Mouse (Mus musculus): ENCODE measurements around the gene D430042O09Rik. TPM values are rescaled to one million over a fixed set of nuclear protein-coding genes. Genes with fewer than 3 reads are reported as not detected.
"Not testable (repeated sequence)": the region's sequence is repeated elsewhere in the genome, so short reads cannot be mapped to it uniquely, and the experiment has no call there.

The D430042O09Rik gene
- polyA plus RNA-seq, 1 experiment, result 19.8 TPM

GRCm38 (mm10) chr7:125707186-125707585 lies 502 bp upstream of the D430042O09Rik start:
- H3K4me1 ChIP-seq (ENCODE audit: control insufficient read depth, insufficient read depth, low read length), result peaks cover 20% of the 10 kb centered on the region
- peak overlapping the region; percentile 75 for H3K4me3 ChIP-seq (ENCODE audit: insufficient read depth, low read length)
- TF ChIP-seq CTCF (IDR thresholded peaks at IDR 0.05; ENCODE audit: low read depth, low read length) (no peak), POLR2A (IDR thresholded peaks at IDR 0.05; ENCODE audit: borderline replicate concordance, low read depth, low read length) (no peak)
- peak overlapping the region; percentile 36; the same call in 1 of the 2 replicates for H3K27ac ChIP-seq (ENCODE audit: insufficient read depth, low read depth, low read length)

DNA sequence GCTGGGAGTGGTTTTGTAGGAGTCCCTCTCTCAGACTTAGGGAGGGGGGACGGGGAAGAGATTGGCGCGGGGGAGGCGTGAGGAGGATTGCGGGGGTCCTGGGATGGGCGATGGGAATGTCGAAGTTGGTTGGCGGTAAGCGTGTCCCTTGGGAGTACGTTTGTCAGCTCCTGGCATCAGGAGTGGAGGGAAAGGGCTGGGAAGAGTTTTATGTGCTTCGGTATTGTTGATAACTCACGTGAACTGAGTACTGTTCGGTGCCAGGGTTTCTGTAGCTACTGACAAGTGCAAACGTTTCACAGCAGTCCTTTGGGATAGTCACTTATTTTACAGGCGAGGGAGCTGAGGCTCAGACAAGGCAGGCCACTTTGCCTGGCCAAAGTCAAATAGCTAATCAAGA lies 412 bp downstream of the D430042O09Rik start:
- TF ChIP-seq CTCF (IDR thresholded peaks at IDR 0.05; ENCODE audit: low read depth, low read length) (no peak), POLR2A (IDR thresholded peaks at IDR 0.05; ENCODE audit: borderline replicate concordance, low read depth, low read length) (no peak)
- peaks cover 20% of the 10 kb centered on the region for H3K4me1 ChIP-seq (ENCODE audit: control insufficient read depth, insufficient read depth, low read length)
- H3K27ac ChIP-seq (ENCODE audit: insufficient read depth, low read depth, low read length), result no peak overlapping the region
- H3K4me3 ChIP-seq (ENCODE audit: insufficient read depth, low read length), result peak overlapping the region; percentile 88

DNA sequence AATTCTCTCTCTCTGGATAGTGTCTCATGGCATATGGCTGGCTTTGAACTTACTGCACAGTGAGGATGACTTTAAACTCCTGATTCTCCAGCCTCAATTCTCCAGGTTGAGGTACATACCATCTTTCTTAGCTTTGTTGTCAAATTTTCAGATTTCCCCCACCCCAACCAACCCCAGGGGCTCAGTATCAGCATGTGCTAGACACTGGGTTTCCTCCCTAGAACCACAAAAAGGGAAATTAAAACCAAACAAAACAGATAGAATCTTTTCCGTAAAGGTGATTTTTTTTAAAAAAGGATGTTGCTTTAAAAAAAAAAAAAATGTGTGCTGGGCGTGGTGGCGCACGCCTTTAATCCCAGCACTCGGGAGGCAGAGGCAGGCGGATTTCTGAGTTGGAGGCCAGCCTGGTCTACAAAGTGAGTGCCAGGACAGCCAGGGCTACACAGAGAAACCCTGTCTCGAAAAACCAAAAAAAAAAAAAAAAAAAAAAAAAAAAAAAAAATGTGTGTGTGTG lies 5.9 kb downstream of the D430042O09Rik start:
- H3K4me1 ChIP-seq (ENCODE audit: control insufficient read depth, insufficient read depth, low read length), result peaks cover 25% of the 10 kb centered on the region
- not testable (repeated sequence) for H3K4me3 ChIP-seq (ENCODE audit: insufficient read depth, low read length); H3K27ac ChIP-seq (ENCODE audit: insufficient read depth, low read depth, low read length)

DNA sequence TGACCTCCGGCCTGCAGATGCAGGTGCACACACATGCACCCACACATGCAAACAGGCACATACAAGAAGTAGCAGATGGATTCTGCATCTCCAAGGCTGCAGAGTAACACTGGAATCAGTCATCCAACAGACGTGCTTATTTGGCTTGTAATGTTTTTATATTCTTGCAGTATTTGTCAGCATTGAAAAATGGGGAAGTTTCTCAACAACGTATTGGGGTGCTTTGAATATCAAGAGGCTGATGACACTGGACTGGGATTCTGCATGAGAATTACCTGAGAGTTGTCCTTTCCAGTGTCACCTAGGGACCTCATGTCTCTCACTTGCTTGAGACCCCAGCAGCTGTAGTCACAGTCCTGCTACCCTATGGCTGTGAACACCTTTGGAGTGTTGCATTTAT lies 7.1 kb downstream of the D430042O09Rik start:
- TF ChIP-seq CTCF (IDR thresholded peaks at IDR 0.05; ENCODE audit: low read depth, low read length) (no peak), POLR2A (IDR thresholded peaks at IDR 0.05; ENCODE audit: borderline replicate concordance, low read depth, low read length) (no peak)
- no peak overlapping the region for H3K27ac ChIP-seq (ENCODE audit: insufficient read depth, low read depth, low read length)

GRCm38 (mm10) chr7:125716724-125717123 lies 9.0 kb downstream of the D430042O09Rik start:
- Histone ChIP-seq H3K4me3 (ENCODE audit: insufficient read depth, low read length) (no peak overlapping the region), H3K4me1 (ENCODE audit: control insufficient read depth, insufficient read depth, low read length) (peaks cover 23% of the 10 kb centered on the region), H3K27ac (ENCODE audit: insufficient read depth, low read depth, low read length) (0 out of 2 replicates have a peak overlapping the region, but pooled peaks have one; percentile 2)
- TF ChIP-seq POLR2A (IDR thresholded peaks at IDR 0.05; ENCODE audit: borderline replicate concordance, low read depth, low read length) (no peak), CTCF (IDR thresholded peaks at IDR 0.05; ENCODE audit: low read depth, low read length) (no peak)

More for the DNA sequence above, 7.1 kb downstream of the D430042O09Rik start:
- Histone ChIP-seq H3K4me1 (ENCODE audit: control insufficient read depth, insufficient read depth, low read length) (peaks cover 23% of the 10 kb centered on the region), H3K4me3 (ENCODE audit: insufficient read depth, low read length) (no peak overlapping the region)

- H3K4me3 ChIP-seq (ENCODE audit: insufficient read depth, low read length), result no peak overlapping the region
- no peak for TF ChIP-seq POLR2A (IDR thresholded peaks at IDR 0.05; ENCODE audit: borderline replicate concordance, low read depth, low read length)
- no peak for TF ChIP-seq CTCF (IDR thresholded peaks at IDR 0.05; ENCODE audit: low read depth, low read length)
- peaks cover 23% of the 10 kb centered on the region for H3K4me1 ChIP-seq (ENCODE audit: control insufficient read depth, insufficient read depth, low read length)
- no peak overlapping the region for H3K27ac ChIP-seq (ENCODE audit: insufficient read depth, low read depth, low read length)
Measured at GRCm38 (mm10) chr7:125717612-125718011, 9.9 kb downstream of the D430042O09Rik start.

DNA sequence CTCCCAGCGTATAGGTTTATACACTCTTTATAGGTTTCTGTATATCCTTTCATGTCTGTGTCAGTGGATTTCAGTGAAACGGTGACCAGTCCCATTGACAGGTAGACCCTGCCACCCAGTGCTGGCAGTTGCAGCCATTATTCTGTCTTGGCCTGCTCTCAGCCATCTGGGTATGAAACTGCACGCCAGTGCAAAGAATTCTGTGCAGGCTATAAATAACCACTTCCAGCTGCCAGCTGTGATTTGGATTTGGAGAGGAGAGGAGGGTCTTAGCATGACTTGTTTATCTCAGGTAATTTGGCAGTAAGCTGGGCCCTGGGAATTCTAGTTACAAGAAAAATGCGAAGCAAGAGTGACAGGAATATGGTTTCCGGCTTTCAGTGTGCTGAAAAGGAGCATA lies 12.7 kb downstream of the D430042O09Rik start:
- H3K4me1 ChIP-seq (ENCODE audit: control insufficient read depth, insufficient read depth, low read length), result peaks cover 17% of the 10 kb centered on the region
- H3K4me3 ChIP-seq (ENCODE audit: insufficient read depth, low read length), result no peak overlapping the region
- TF ChIP-seq POLR2A (IDR thresholded peaks at IDR 0.05; ENCODE audit: borderline replicate concordance, low read depth, low read length), result no peak
- no peak for TF ChIP-seq CTCF (IDR thresholded peaks at IDR 0.05; ENCODE audit: low read depth, low read length)
- H3K27ac ChIP-seq (ENCODE audit: insufficient read depth, low read depth, low read length), result no peak overlapping the region

- no peak overlapping the region for H3K4me3 ChIP-seq (ENCODE audit: insufficient read depth, low read length)
- peaks cover 17% of the 10 kb centered on the region for H3K4me1 ChIP-seq (ENCODE audit: control insufficient read depth, insufficient read depth, low read length)
- no peak for TF ChIP-seq CTCF (IDR thresholded peaks at IDR 0.05; ENCODE audit: low read depth, low read length)
- no peak for TF ChIP-seq POLR2A (IDR thresholded peaks at IDR 0.05; ENCODE audit: borderline replicate concordance, low read depth, low read length)
- H3K27ac ChIP-seq (ENCODE audit: insufficient read depth, low read depth, low read length), result no peak overlapping the region
Measured at GRCm38 (mm10) chr7:125721033-125721432, 13.3 kb downstream of the D430042O09Rik start.

DNA sequence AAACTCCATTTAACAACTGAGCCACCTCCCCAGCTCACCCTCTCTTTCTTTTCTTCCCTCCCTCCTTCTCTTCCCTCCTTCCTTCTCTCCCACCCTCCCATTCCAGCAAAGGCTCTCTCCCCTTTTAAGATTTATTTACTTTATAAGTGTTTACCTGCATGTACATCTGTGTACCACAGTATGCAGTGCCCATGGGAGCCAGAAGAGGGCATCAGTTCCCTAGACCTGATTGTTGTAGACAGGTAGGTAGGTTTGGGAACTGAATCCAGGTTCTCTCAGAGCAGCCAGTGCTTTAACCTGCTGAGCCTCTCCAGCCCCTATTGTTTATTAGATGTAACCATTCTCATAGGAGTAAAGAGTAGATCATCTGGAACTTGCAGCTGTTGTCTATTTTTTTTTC lies 14.4 kb downstream of the D430042O09Rik start:
- peaks cover 7% of the 10 kb centered on the region for H3K4me1 ChIP-seq (ENCODE audit: control insufficient read depth, insufficient read depth, low read length)
- no peak overlapping the region for H3K27ac ChIP-seq (ENCODE audit: insufficient read depth, low read depth, low read length)
- H3K4me3 ChIP-seq (ENCODE audit: insufficient read depth, low read length), result no peak overlapping the region
- TF ChIP-seq CTCF (IDR thresholded peaks at IDR 0.05; ENCODE audit: low read depth, low read length) (no peak), POLR2A (IDR thresholded peaks at IDR 0.05; ENCODE audit: borderline replicate concordance, low read depth, low read length) (no peak)

DNA sequence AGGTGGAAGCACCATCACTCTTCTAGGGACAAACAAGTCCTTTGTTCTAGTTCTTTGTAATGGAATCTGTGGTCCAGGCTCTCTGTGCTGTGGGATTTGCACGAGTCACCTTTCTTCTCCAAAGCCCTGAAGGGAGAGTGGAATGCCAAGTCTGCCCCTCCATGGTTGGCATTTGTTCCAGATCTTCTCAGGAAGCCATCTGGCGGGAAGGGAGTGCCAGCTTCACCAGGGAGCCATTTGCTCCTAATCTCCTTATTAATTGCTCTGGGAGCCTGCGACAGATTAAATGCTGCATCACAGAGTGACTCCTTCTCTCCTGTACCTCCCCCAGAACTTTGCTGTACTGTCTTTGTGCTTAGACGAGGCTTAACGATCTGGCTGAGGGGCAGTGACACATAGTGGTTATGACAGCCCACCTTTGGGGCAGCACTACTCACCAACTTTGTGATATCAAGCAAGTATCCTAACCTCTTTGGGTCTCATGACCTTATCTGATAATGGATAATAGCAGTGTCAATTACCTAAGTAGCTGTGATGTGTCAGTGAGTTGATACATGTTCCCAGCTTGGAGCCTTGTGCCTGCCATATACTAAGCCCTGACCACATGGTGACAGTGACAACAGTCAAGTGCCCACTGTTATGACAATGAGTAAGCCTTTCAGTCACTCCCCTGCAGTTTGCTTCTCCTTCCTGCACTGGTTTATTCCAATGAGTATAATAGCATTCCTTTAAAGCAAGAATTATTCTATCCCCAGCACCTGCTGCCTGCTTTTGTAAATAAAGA lies 15.7 kb downstream of the D430042O09Rik start:
- H3K4me3 ChIP-seq (ENCODE audit: insufficient read depth, low read length), result no peak overlapping the region
- peaks cover 5% of the 10 kb centered on the region for H3K4me1 ChIP-seq (ENCODE audit: control insufficient read depth, insufficient read depth, low read length)
- TF ChIP-seq CTCF (IDR thresholded peaks at IDR 0.05; ENCODE audit: low read depth, low read length) (no peak), POLR2A (IDR thresholded peaks at IDR 0.05; ENCODE audit: borderline replicate concordance, low read depth, low read length) (no peak)
- H3K27ac ChIP-seq (ENCODE audit: insufficient read depth, low read depth, low read length), result no peak overlapping the region
